Mouse (Mus musculus) testis, adult 10 weeks (tissue): ENCODE results near the gene Olfr307. TPM values are rescaled to one million over a fixed set of nuclear protein-coding genes. Genes with fewer than 3 reads are reported as not detected.

Experiments
- polyA plus RNA-seq: library from polyadenylated mRNA; stranded (reverse); fragments of 350-450 nt; fragmentation: Illumina TruSeq; extraction: RNeasy Lipid Tissue Mini Kit (QIAGEN cat#74804); gene quantifications from one replicate; pipeline ENCODE4 v1.2.3, GENCODE M21; 2014; ENCODE audit warnings: low read depth, low replicate concordance

Gene Olfr307
- polyA plus RNA-seq, result 0.31 TPM

DNA sequence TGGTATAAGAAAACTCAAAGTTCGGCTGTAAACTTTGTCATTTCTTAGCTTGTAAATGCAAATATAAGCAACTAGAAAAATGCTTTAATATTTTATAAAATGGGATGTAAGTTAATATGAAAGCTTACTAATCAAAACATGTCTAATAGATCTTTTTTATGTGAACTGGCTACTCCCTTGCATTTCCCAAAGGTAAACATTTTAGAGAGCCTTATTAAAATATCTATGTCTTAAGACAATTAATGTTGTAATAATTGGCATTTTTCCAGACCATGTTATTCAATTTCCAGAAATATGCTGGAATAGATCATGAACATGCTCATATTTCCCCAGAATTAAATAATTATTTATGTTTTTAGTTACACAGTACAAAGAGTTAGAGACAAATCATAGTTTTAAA, at the start of gene Olfr307:
Gene Olfr307 (minus strand): TSS at position 101 of the 400 bp plus-strand sequence.

DNA sequence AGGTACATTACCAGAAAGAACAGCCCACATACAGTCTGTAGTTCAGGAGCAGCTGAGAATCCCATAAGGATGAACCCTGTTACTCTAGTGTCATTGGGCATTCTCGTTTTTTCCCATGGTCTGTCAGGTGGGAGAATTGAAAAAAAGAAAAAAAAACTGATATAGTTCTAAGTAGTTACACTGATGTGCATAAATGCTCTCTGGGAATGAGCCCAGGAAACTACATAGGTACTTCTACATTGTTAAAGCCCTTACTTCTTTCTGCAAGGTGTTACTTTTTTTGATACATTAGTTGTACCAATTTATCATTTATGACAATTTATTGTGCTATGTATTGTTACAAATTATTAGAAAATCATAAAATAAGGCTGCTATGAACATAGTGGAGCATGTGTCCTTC, 49.2 kb upstream of the Olfr307 start, which contains the start of gene Olfr304:
Gene Olfr304 (minus strand): TSS at position 101 of the 400 bp plus-strand sequence.

DNA sequence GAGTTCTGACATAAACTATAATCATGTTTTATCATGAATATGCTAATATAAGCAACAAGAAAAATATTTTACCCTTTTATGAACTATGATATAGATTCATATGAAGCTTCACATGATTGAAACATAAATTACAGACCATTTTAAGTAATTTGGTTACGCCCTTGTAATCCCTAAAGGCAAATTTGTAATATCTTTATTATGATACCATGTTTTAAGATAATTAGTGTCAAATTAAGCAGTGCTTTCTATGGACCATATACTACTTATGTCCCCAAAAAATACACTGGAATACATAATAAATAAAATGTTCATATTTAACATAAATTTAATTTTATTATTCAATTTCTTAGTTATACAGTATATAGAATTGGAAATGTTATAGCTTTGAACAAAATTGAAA, 29.4 kb upstream of the Olfr307 start, which contains the start of gene Olfr305:
Gene Olfr305 (minus strand): TSS at position 101 of the 400 bp plus-strand sequence.

DNA sequence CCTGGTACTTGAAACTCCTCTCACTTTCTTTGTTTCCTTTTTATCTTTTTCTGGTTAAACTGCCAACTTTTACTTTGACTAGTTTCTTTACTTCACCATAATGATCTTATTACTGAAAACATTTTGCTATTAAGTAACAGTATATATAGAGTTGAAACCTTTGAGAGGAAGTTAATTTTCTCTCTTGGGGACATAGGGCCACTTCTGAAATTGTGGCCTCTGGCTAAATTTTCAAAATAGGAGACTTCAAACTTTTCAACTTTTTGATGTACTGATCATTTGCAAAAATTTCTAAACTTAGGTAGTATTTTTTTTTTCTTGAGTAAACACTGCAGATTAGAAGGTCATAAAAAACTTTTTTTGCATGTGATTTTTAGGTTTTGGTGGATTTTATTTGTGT, 11.9 kb downstream of the Olfr307 start, which contains the start of gene Olfr308:
Gene Olfr308 (minus strand): TSS at position 101 of the 400 bp plus-strand sequence.

DNA sequence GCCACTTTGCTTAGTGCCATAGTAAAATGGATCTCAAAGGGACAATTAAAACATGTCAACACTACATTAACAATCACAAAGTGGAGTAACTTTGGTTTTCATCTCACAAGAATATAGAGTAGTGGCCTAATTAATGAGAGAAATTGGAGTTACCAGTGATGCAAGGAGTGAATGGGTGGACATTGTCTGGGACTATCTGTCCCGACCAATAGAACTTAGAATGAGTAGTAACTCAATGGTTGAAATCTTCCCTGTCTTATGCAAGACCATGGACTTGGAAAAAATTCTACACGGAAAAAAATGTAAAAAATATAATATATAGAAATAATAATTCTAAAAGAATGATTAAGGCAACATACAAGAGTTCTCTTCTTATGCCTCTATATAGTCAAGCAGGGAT, 23.8 kb downstream of the Olfr307 start, which contains the start of gene Olfr309:
Gene Olfr309 (minus strand): TSS at position 101 of the 400 bp plus-strand sequence.

Other genes with a start within 250 kb of the Olfr307 start
- gene Vmn2r75, start 165.8 kb downstream of the Olfr307 start, polyA plus RNA-seq, result not detected
- gene Vmn2r76, start 91.3 kb downstream of the Olfr307 start, polyA plus RNA-seq, result 0.03 TPM
- gene Olfr310, start 60.4 kb downstream of the Olfr307 start, polyA plus RNA-seq, result 0.20 TPM
- gene Olfr309, start 23.9 kb downstream of the Olfr307 start, polyA plus RNA-seq, result 0.28 TPM
- gene Olfr308, start 12.0 kb downstream of the Olfr307 start, polyA plus RNA-seq, result 0.10 TPM
- gene Olfr305, start 29.3 kb upstream of the Olfr307 start, polyA plus RNA-seq, result 0.10 TPM
- not detected for gene Olfr304, start 49.1 kb upstream of the Olfr307 start, polyA plus RNA-seq
- gene Olfr303, start 60.2 kb upstream of the Olfr307 start, polyA plus RNA-seq, result 3.3 TPM
- gene Olfr301, start 66.3 kb upstream of the Olfr307 start, polyA plus RNA-seq, result 0.62 TPM
- gene Olfr299, start 122.3 kb upstream of the Olfr307 start, polyA plus RNA-seq, result not detected
- not detected for gene Olfr298, start 154.9 kb upstream of the Olfr307 start, polyA plus RNA-seq
- gene Olfr297, start 182.4 kb upstream of the Olfr307 start, polyA plus RNA-seq, result not detected
- gene Olfr295, start 246.3 kb upstream of the Olfr307 start, polyA plus RNA-seq, result not detected